Mouse (Mus musculus): ENCODE results near the gene Iqcf3.

DNA sequence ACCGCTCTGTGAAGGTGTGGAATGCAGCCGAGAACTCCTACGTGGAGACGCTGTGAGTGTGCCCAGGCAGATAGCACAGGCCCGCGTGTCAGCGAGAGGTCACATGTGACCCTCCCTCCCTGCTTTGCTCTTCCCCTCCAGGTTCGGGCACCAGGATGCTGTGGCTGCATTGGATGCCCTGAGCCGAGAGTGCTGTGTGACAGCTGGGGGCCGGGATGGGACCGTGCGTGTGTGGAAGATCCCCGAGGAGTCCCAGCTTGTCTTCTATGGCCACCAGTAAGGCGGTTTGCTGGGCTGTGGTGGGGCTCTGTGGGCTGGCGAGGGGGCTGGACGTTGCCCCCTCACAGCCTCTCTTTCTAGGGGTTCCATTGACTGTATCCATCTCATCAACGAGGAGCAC, 77.8 kb downstream of the Iqcf3 start:
- TF ChIP-seq MAX (IDR thresholded peaks at IDR 0.05) (no peak), CTCF (IDR thresholded peaks at IDR 0.05; ENCODE audit: control insufficient read depth, insufficient read depth, insufficient read length) (no peak), USF1 (IDR thresholded peaks at IDR 0.05; ENCODE audit: low read depth) (no peak)

All from C2C12 (cell line).